ENCODE assay signal across 9 mouse cellular contexts in the genomic region with DNA sequence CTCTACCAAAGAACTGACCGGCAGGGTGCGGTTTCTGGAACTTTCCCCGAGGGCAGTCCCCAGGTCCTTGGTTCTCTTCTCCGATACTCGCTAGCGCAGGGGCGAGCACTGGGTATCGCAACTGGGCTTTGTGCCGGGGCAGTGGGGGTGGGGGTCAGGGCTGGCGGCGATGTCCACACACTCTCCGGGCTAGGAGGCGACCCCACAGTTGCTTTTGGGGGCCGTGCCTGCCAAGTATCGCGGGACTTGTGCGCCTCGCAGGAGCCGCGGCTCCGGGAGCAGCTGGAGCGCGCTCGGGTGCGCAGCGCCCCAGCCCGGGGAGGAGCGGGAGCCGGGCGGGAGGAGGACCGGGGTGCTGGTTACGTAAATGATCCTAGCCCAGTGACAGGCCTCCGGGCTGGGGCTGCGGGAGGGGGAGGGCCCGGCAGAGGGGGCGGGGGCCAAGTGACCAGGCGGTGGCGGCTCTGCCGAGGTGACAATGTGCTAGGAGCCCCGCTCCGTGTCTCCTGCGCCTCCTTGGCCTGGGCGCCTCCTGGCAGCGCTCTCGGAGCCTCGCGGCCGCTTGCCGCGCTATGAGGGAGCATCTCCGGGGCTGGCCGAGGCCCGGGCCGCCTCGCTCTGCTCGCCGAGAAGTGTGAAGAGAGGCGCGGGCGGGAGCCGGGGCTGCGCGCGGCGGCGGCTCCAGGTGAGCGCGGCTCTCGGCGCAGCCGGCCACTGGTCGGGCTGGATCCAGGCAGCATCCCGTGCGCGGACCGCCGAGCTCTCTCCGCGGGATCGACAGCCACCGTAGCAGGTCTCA. TPM values are rescaled to one million over a fixed set of nuclear protein-coding genes. Genes with fewer than 3 reads are reported as not detected.
DNase-seq lines count a peak whose midpoint lies in the region; ATAC-seq and TF ChIP-seq lines count a peak whose summit lies in the region.
"Had no signal": no experiment of that assay in that cellular context is flagged by ENCODE, and none has a peak within 500 bp of the region (broad histone marks: within the 10 kb centered on the region; RNA-seq: fewer than 3 reads in every experiment).

TSS of gene Galnt13 (plus strand) at position 381 of the 799 bp plus-strand sequence.

- H3K4me1 ChIP-seq in embryonic fibroblast, embryonic 13.5 days (ENCODE audit: control insufficient read depth, insufficient read depth, low read length): no peaks in the 10 kb centered on the region
- no peaks in the 10 kb centered on the region for H3K4me1 ChIP-seq in intestine, postnatal 0 days (replicated peaks; ENCODE audit: control insufficient read depth, insufficient read depth, low read length)
- H3K4me1 ChIP-seq in liver, embryonic 13.5 days (replicated peaks): no peaks in the 10 kb centered on the region
- H3K4me1 ChIP-seq in neural tube, embryonic 15.5 days: peaks cover 13% of the 10 kb centered on the region

- no peak within 1 kb of the TSS for H3K27ac ChIP-seq in embryonic fibroblast, embryonic 13.5 days (ENCODE audit: insufficient read depth, low read length)
- H3K27ac ChIP-seq in intestine, postnatal 0 days (ENCODE audit: low read depth, low read length): no peak within 1 kb of the TSS
- no peak within 1 kb of the TSS for H3K27ac ChIP-seq in liver, embryonic 13.5 days
- peak within 1 kb of the TSS; percentile 86 for H3K27ac ChIP-seq in neural tube, embryonic 15.5 days (replicated peaks)

- H3K9ac ChIP-seq in intestine, postnatal 0 days (ENCODE audit: low read depth, low read length): no peak within 1 kb of the TSS
- no peak within 1 kb of the TSS for H3K9ac ChIP-seq in liver, embryonic 13.5 days
- H3K9ac ChIP-seq in neural tube, embryonic 15.5 days (replicated peaks): peak within 1 kb of the TSS; percentile 75

- no peak for TF ChIP-seq CTCF in embryonic fibroblast, embryonic 13.5 days (IDR thresholded peaks at IDR 0.05; ENCODE audit: borderline replicate concordance, insufficient read depth, low read length)
- no peak for TF ChIP-seq CTCF in intestine, postnatal 0 days (IDR thresholded peaks at IDR 0.05; ENCODE audit: low read depth)

- peak within 1 kb of the TSS; percentile 58 for H3K4me2 ChIP-seq in intestine, postnatal 0 days (replicated peaks; ENCODE audit: low read depth)
- H3K4me2 ChIP-seq in liver, embryonic 13.5 days: peak within 1 kb of the TSS; percentile 43
- H3K4me2 ChIP-seq in neural tube, embryonic 15.5 days: peak within 1 kb of the TSS; percentile 83

- H3K36me3 ChIP-seq in intestine, postnatal 0 days (ENCODE audit: control insufficient read depth, insufficient read depth): no peaks in the 10 kb centered on the region
- H3K36me3 ChIP-seq in liver, embryonic 13.5 days: no peaks in the 10 kb centered on the region
- H3K36me3 ChIP-seq in neural tube, embryonic 15.5 days: no peaks in the 10 kb centered on the region

- ATAC-seq in intestine, postnatal 0 days: no peak
- ATAC-seq in liver, embryonic 13.5 days (ENCODE audit: low read depth): no peak
- ATAC-seq in neural tube, embryonic 15.5 days (ENCODE audit: low FRiP score): peak; percentile 90
- no peak for ATAC-seq in inflammation-experienced regulatory T-cells, adult 6 months

- no peaks in the 10 kb centered on the region for H3K9me3 ChIP-seq in intestine, postnatal 0 days (ENCODE audit: control insufficient read depth)
- H3K9me3 ChIP-seq in liver, embryonic 13.5 days (replicated peaks): no peaks in the 10 kb centered on the region
- no peaks in the 10 kb centered on the region for H3K9me3 ChIP-seq in neural tube, embryonic 15.5 days (replicated peaks)

- under 1% methylated on average over 69 of the region's 81 CpGs for WGBS in intestine, postnatal 0 days
- 2% methylated on average over 80 of the region's 81 CpGs for WGBS in liver, embryonic 13.5 days (ENCODE audit: insufficient replicate concordance)
- under 1% methylated on average over 77 of the region's 81 CpGs for WGBS in neural tube, embryonic 15.5 days

- DNase-seq in adrenal gland, adult (ENCODE audit: inconsistent age in 2 of 2, low spot score in 1 of 2): peak; percentile 11 to 69
- no peak for DNase-seq in adrenal gland, adult 18-20 months (ENCODE audit: low spot score in 2 of 2)
- peak; percentile 28 for DNase-seq in adrenal gland, postnatal 25 days
- no peak for DNase-seq in liver, embryonic 13.5 days

- H3K27me3 ChIP-seq in intestine, postnatal 0 days (replicated peaks; ENCODE audit: control insufficient read depth, insufficient read depth, low read length): peaks cover 25% of the 10 kb centered on the region
- peaks cover 30% of the 10 kb centered on the region for H3K27me3 ChIP-seq in liver, embryonic 13.5 days
- H3K27me3 ChIP-seq in neural tube, embryonic 15.5 days (replicated peaks): no peaks in the 10 kb centered on the region

- H3K4me3 ChIP-seq in embryonic fibroblast, embryonic 13.5 days (ENCODE audit: insufficient read depth, low read length): peak within 1 kb of the TSS; percentile 53
- H3K4me3 ChIP-seq in intestine, postnatal 0 days (ENCODE audit: low read depth, low read length): peak within 1 kb of the TSS; percentile 32
- peak within 1 kb of the TSS; percentile 33 for H3K4me3 ChIP-seq in liver, embryonic 13.5 days (replicated peaks)
- H3K4me3 ChIP-seq in neural tube, embryonic 15.5 days (replicated peaks): peak within 1 kb of the TSS; percentile 67

- no peak for TF ChIP-seq POLR2A in embryonic fibroblast, embryonic 13.5 days (IDR thresholded peaks at IDR 0.05; ENCODE audit: low read depth, low read length)

RNA-seq across cellular contexts. Expression of gene Galnt13, which starts in this region (rescaled TPM):
- total RNA-seq in adrenal gland, adult 18-20 months (2021): under 1 TPM; 0.10 to 0.51 TPM
- total RNA-seq in adrenal gland, postnatal 25 days (2021): 0.33 TPM in 1 of 2 replicates, not detected in the other
- 1.6 and 3.8 TPM in 2 replicates for polyA plus RNA-seq in embryonic fibroblast, embryonic 13.5 days (2011; ENCODE audit: insufficient read length, low read depth, missing spikeins)
- polyA plus RNA-seq in intestine, postnatal 0 days (2015; fragmentation: Nextera tagmentation; extraction: Ambion mirVana): 0.23 and 0.44 TPM in 2 replicates
- polyA plus RNA-seq in liver, embryonic 13.5 days (2015; fragmentation: Nextera tagmentation; extraction: Ambion mirVana): not detected in 2 replicates
- 18.2 and 19.1 TPM in 2 replicates for polyA plus RNA-seq in neural tube, embryonic 15.5 days (2015; fragmentation: Nextera tagmentation; extraction: Ambion mirVana)
- polyA plus RNA-seq in inflammation-experienced regulatory T-cells, adult 6 months (2017; shearing (Covaris generic)): under 1 TPM in 1 of 3 experiments, not detected in 2; 0.15 TPM
- total RNA-seq: hematopoietic stem cell, adult 5-6 weeks had no signal

Comparison
In these comparisons a context has a peak if more than half of its experiments do, and no peak if none do; other contexts are left out.
1. DNase-seq: peak in adrenal gland, adult (2 of 2); none in adrenal gland, adult 18-20 months (0 of 2) and liver, embryonic 13.5 days (single experiment).
2. Peak in DNase-seq in adrenal gland, postnatal 25 days; RNA of the gene not detected or under 1 TPM.
3. Peak in every context shown above with its lines, with median percentiles within 50 percentile points of each other: H3K4me3 ChIP-seq and H3K4me2 ChIP-seq.